Mouse (Mus musculus) G1E (cell line): ENCODE results near the gene Il1a. TPM values are rescaled to one million over a fixed set of nuclear protein-coding genes. Genes with fewer than 3 reads are reported as not detected.

Experiments
- ATAC-seq: 2 replicates; pipeline ENCODE4 v1.8.0; 2016; ENCODE audit warnings: mild to moderate bottlenecking; ENCODE audit not compliant: insufficient number of reproducible peaks, poor library complexity, low FRiP score, severe bottlenecking; ENCODE audit errors: extremely low read depth
- DNase-seq: peaks from one replicate; pipeline ENCODE4 v3.0.0; 2012; ENCODE audit warnings: low spot score
- H3K27me3 ChIP-seq: 2 replicates; pipeline ENCODE4 v1.6.1; 2012; ENCODE audit warnings: mild to moderate bottlenecking, low read length, inconsistent platforms; ENCODE audit not compliant: insufficient read depth
- H3K36me3 ChIP-seq: replicated peaks from 2 replicates; pipeline ENCODE3; 2012; ENCODE audit warnings: mild to moderate bottlenecking, inconsistent platforms
- H3K4me1 ChIP-seq: 2 replicates; pipeline ENCODE4 v1.6.1; 2012; ENCODE audit warnings: low read depth, low read length, inconsistent platforms, mixed read lengths; ENCODE audit not compliant: insufficient read depth
- H3K4me3 ChIP-seq: 2 replicates; pipeline ENCODE4 v1.5.1; 2012; ENCODE audit warnings: low read depth, mild to moderate bottlenecking, inconsistent platforms, low read length, moderate library complexity, mixed read lengths
- H3K9me3 ChIP-seq: replicated peaks from 2 replicates; pipeline ENCODE4 v1.6.1; 2012; ENCODE audit warnings: inconsistent platforms
- CTCF ChIP-seq: IDR thresholded peaks from 2 replicates; pipeline ENCODE4 v1.5.1; 2012; ENCODE audit warnings: low read depth, low read length, inconsistent platforms, mixed read lengths
- GATA1 ChIP-seq: IDR thresholded peaks from 2 replicates; pipeline ENCODE4 v1.6.1; 2012; ENCODE audit warnings: borderline replicate concordance, low read length, inconsistent platforms, mixed read lengths
- GATA2 ChIP-seq: IDR thresholded peaks from 2 replicates; pipeline ENCODE4 v1.6.1; 2012; ENCODE audit warnings: low read depth, low read length, inconsistent platforms, borderline replicate concordance
- POLR2AphosphoS5 ChIP-seq: IDR thresholded peaks from 2 replicates; pipeline ENCODE4 v1.6.1; 2012; ENCODE audit warnings: low read depth, low read length, inconsistent platforms; ENCODE audit not compliant: insufficient replicate concordance
- TAL1 ChIP-seq: conservative IDR thresholded peaks from 2 replicates; pipeline ENCODE4 v1.6.1; 2012; ENCODE audit warnings: low read depth, low read length, inconsistent platforms, mixed read lengths
- polyA plus RNA-seq: library from polyadenylated mRNA; stranded (reverse); fragments of >175 nt; gene quantifications from 2 replicates; pipeline ENCODE4 v1.2.3, GENCODE M21; 2012
- total RNA-seq, 2 experiments: library from RNA; stranded (forward) in 1 of 2; stranded (reverse) in 1 of 2; fragments of 200-1000 nt in 1 of 2; fragments of >200 nt in 1 of 2; fragmentation: Nextera tagmentation in 1 of 2; gene quantifications; 2 replicates each; pipeline ENCODE4 v1.2.3; 2014 to 2017

Il1a gene
- total and polyA plus RNA-seq, 3 experiments, result 0.22 TPM; not detected in 2

DNA sequence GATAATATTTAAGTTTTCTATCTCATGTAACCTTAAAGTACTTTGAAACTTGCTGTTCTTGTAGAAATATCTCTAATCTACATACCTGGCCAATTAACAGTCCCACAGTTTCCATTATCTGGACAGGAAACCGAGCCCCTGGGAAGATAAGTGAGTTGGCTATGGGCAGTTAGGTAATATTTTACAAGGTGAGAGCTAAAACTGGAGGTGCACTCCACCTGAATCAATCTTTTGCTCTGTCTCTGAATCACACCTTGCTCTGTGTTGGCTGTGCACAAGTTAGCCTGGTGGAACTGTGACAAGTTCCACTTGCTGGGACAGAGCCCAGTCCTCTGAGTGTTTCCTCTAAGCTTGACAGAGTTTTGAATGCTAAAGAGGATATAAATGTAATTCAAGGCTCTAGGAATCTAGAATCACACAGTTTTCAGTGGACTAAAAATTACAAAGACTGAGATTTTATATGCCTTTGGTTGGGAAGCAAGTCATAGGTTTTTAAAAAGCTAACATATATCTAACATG is 12.4 kb upstream of the Il1a start:
- ATAC-seq, result no peak
- Histone ChIP-seq H3K27me3 (peaks cover 23% of the 10 kb centered on the region), H3K36me3 (no peaks in the 10 kb centered on the region), H3K4me3 (no peak overlapping the region), H3K9me3 (peaks cover 2% of the 10 kb centered on the region; the same call in 1 of the 2 replicates), H3K4me1 (peaks cover 1% of the 10 kb centered on the region; the same call in 1 of the 2 replicates)
- TF ChIP-seq POLR2AphosphoS5 (no peak), CTCF (no peak), TAL1 (no peak), GATA1 (no peak), GATA2 (no peak)
- no peak for DNase-seq

GRCm38 (mm10) chr2:129320033-129320605 is 10.3 kb upstream of the Il1a start:
- Histone ChIP-seq H3K27me3 (peaks cover 32% of the 10 kb centered on the region), H3K9me3 (no peaks in the 10 kb centered on the region), H3K4me3 (no peak overlapping the region), H3K4me1 (peaks cover 10% of the 10 kb centered on the region), H3K36me3 (no peaks in the 10 kb centered on the region)
- TF ChIP-seq CTCF (no peak), POLR2AphosphoS5 (no peak), GATA2 (no peak), TAL1 (no peak), GATA1 (no peak)
- no peak for DNase-seq
- ATAC-seq, result no peak

GRCm38 (mm10) chr2:129315831-129316230 is 6.1 kb upstream of the Il1a start:
- ATAC-seq, result no peak
- no peaks in the 10 kb centered on the region for H3K9me3 ChIP-seq
- H3K27me3 ChIP-seq, result peaks cover 53% of the 10 kb centered on the region
- H3K36me3 ChIP-seq, result no peaks in the 10 kb centered on the region
- H3K4me3 ChIP-seq, result no peak overlapping the region
- peaks cover 21% of the 10 kb centered on the region for H3K4me1 ChIP-seq
- DNase-seq, result no peak
- TF ChIP-seq POLR2AphosphoS5, result no peak
- no peak for TF ChIP-seq CTCF
- TF ChIP-seq GATA1, result no peak
- no peak for TF ChIP-seq TAL1

- TF ChIP-seq POLR2AphosphoS5, result no peak
- TF ChIP-seq TAL1, result no peak
- no peak for TF ChIP-seq CTCF
- no peak for TF ChIP-seq GATA2
- no peak for TF ChIP-seq GATA1
- Histone ChIP-seq H3K4me1 (peaks cover 21% of the 10 kb centered on the region), H3K36me3 (no peaks in the 10 kb centered on the region), H3K4me3 (no peak overlapping the region), H3K27me3 (peaks cover 58% of the 10 kb centered on the region), H3K9me3 (no peaks in the 10 kb centered on the region)
- DNase-seq (no peak), ATAC-seq (no peak)
Observed at GRCm38 (mm10) chr2:129314880-129315279, 5.1 kb upstream of the Il1a start.

DNA sequence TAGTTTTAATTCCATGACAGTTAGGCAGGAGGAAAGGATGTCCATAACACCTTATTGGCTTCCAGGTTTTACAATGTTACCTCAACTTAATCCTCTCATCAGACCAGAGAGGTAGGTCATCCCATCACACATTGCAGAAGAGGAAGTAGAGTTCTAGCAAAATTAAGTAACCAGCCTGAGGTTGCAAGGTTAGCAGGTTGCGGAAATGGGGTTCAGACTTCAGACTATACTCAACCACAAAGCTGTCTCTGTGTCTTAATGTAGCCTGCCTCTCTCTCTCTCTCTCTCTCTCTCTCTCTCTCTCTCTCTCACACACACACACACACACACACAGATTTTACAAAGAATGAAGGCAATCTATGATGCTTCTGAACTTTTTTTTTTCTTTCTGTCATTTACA is 4.2 kb upstream of the Il1a start:
- Histone ChIP-seq H3K36me3 (no peaks in the 10 kb centered on the region), H3K4me1 (peaks cover 21% of the 10 kb centered on the region), H3K9me3 (no peaks in the 10 kb centered on the region), H3K27me3 (peaks cover 52% of the 10 kb centered on the region), H3K4me3 (no peak overlapping the region)
- no peak for TF ChIP-seq GATA1
- TF ChIP-seq GATA2, result no peak
- no peak for TF ChIP-seq TAL1
- TF ChIP-seq POLR2AphosphoS5, result no peak
- ATAC-seq (no peak), DNase-seq (no peak)

DNA sequence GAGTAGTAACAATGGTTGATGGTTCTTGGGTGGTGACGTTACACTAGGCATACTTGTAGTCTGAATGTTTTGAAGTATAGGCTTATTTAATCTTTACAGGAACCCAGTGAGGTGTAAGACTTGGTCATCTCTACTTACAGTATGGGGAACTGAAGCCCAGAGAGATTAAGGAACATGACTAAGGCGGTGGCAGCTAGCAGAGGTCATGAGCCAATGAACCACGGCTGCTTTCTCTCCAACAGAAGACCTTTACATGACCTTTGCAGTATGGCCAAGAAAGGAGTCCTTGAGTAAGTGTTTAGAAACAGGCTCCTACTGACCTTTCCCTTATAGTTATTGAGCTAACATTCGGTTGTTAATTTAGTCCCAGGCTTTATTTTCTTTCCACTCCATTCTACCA is 3.8 kb downstream of the Il1a start:
- H3K27me3 ChIP-seq, result peaks cover 12% of the 10 kb centered on the region
- no peak overlapping the region for H3K4me3 ChIP-seq
- TF ChIP-seq GATA1 (no peak), POLR2AphosphoS5 (no peak), CTCF (no peak), TAL1 (no peak), GATA2 (no peak)
- no peaks in the 10 kb centered on the region for H3K9me3 ChIP-seq
- H3K36me3 ChIP-seq, result no peaks in the 10 kb centered on the region
- DNase-seq (no peak), ATAC-seq (no peak)
- no peaks in the 10 kb centered on the region; the same call in 1 of the 2 replicates for H3K4me1 ChIP-seq

- peaks cover 19% of the 10 kb centered on the region for H3K36me3 ChIP-seq
- no peak for TF ChIP-seq TAL1
- no peak for TF ChIP-seq POLR2AphosphoS5
- TF ChIP-seq GATA1, result no peak
- no peak for TF ChIP-seq CTCF
- TF ChIP-seq GATA2, result no peak
- DNase-seq (no peak), ATAC-seq (0 out of 2 replicates have a peak, but pooled peaks have one; percentile 19)
- H3K27me3 ChIP-seq, result no peaks in the 10 kb centered on the region
- H3K4me3 ChIP-seq, result peak overlapping the region; percentile 84
- peaks cover 26% of the 10 kb centered on the region for H3K4me1 ChIP-seq
- H3K9me3 ChIP-seq, result no peaks in the 10 kb centered on the region
Observed at GRCm38 (mm10) chr2:129297589-129297982, 12.2 kb downstream of the Il1a start.
